Comparison of ENCODE assay signal across 8 mouse cellular contexts in the genomic region with DNA sequence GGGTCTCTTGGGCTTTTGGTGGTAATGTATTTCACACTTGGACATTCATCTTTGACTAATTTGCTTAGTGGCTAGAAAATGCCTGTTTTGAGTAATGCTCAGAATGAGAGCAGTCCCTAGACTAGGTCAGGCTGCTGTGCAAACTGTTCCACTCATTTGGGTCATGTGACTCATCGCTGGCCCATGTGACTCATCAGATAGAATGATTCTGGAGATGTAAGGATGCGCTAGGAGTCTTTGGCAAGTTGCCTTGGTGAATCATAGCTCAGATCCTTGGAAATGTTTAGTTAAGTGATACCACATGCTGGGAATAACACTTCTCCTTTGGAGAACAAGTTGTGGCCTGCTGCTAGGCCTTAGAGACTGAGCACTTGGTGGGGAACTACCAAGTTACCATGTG.
DNase-seq lines count a peak whose midpoint lies in the region; ATAC-seq and TF ChIP-seq lines count a peak whose summit lies in the region.
"Had no signal": no experiment of that assay in that cellular context is flagged by ENCODE, and none has a peak within 500 bp of the region (broad histone marks: within the 10 kb centered on the region; RNA-seq: fewer than 3 reads in every experiment).

No protein-coding gene starts in this region.

- 72% methylated on average over 2 of the region's 2 CpGs for WGBS in intestine, embryonic 16.5 days
- 55% methylated on average over 2 of the region's 2 CpGs for WGBS in stomach, postnatal 0 days

- H3K4me3 ChIP-seq in intestine, embryonic 16.5 days (ENCODE audit: low read length), result no peak overlapping the region
- no peak overlapping the region for H3K4me3 ChIP-seq in stomach, postnatal 0 days (ENCODE audit: low read depth, low read length)

- H3K4me1 ChIP-seq in intestine, embryonic 16.5 days (ENCODE audit: control insufficient read depth, insufficient read depth, low read length), result no peaks in the 10 kb centered on the region
- no peaks in the 10 kb centered on the region for H3K4me1 ChIP-seq in stomach, postnatal 0 days (replicated peaks; ENCODE audit: control insufficient read depth, insufficient read depth)

- ATAC-seq in intestine, embryonic 16.5 days, result peak; percentile 44
- ATAC-seq in stomach, postnatal 0 days (ENCODE audit: low FRiP score, low TSS enrichment), result peak; percentile 73; the same call in 1 of the 2 replicates

- TF ChIP-seq CTCF in stomach, postnatal 0 days (IDR thresholded peaks at IDR 0.05; ENCODE audit: low read depth), result no peak

- H3K27ac ChIP-seq in intestine, embryonic 16.5 days (ENCODE audit: low read length), result no peak overlapping the region
- peak overlapping the region; percentile 45 for H3K27ac ChIP-seq in stomach, postnatal 0 days (replicated peaks)

- no peak overlapping the region for H3K4me2 ChIP-seq in intestine, embryonic 16.5 days (ENCODE audit: low read depth, low read length)
- H3K4me2 ChIP-seq in stomach, postnatal 0 days (replicated peaks; ENCODE audit: low read depth), result no peak overlapping the region

- TF ChIP-seq EP300 in stomach, postnatal 0 days (optimal IDR thresholded peaks at IDR 0.05), result no peak

- H3K27me3 ChIP-seq in intestine, embryonic 16.5 days (replicated peaks; ENCODE audit: control insufficient read depth, insufficient read depth, low read length), result no peaks in the 10 kb centered on the region
- H3K27me3 ChIP-seq in stomach, postnatal 0 days (ENCODE audit: control insufficient read depth, insufficient read depth, low read length), result no peaks in the 10 kb centered on the region

- H3K36me3 ChIP-seq in intestine, embryonic 16.5 days (ENCODE audit: control insufficient read depth, insufficient read depth, low read length), result no peaks in the 10 kb centered on the region
- no peaks in the 10 kb centered on the region for H3K36me3 ChIP-seq in stomach, postnatal 0 days (ENCODE audit: control insufficient read depth, insufficient read depth, low read length)

- no peaks in the 10 kb centered on the region for H3K9me3 ChIP-seq in intestine, embryonic 16.5 days (ENCODE audit: control insufficient read depth, low read length)
- H3K9me3 ChIP-seq in stomach, postnatal 0 days (ENCODE audit: control insufficient read depth, low read length), result no peaks in the 10 kb centered on the region

- peak; percentile 5 for DNase-seq in retina, postnatal 1 day
- no peak for DNase-seq in retina, embryonic 14.5 days (ENCODE audit: low spot score)
- DNase-seq in adrenal gland, postnatal 14 days, result peak; percentile 82
- no peak for DNase-seq in stomach, postnatal 0 days (ENCODE audit: low spot score)
- no peak for DNase-seq in heart, postnatal 4 days
- DNase-seq in testis, postnatal 10 days (ENCODE audit: low spot score), result no peak
- DNase-seq: kidney, adult 9 months had no signal

- H3K9ac ChIP-seq in intestine, embryonic 16.5 days (ENCODE audit: low read depth, low read length), result no peak overlapping the region
- H3K9ac ChIP-seq in stomach, postnatal 0 days (ENCODE audit: low read length), result no peak overlapping the region

Comparison
In these comparisons a context has a peak if more than half of its experiments do, and no peak if none do; other contexts are left out.
1. DNase-seq: peak in retina, postnatal 1 day (single experiment) and adrenal gland, postnatal 14 days (single experiment); none in retina, embryonic 14.5 days (single experiment), stomach, postnatal 0 days (single experiment), heart, postnatal 4 days (single experiment) and testis, postnatal 10 days (single experiment).